Mouse (Mus musculus): ENCODE measurements around the gene Arl5b.

Gene Arl5b

GRCm38 (mm10) chr2:15096514-15097090 is 47.4 kb downstream of the Arl5b start:
- in situ Hi-C loops (cut with MboI; ENCODE audit: unreplicated experiment in 2 of 2), result loop anchor here (10.0 to 25.0 kb wide), 2 partner anchors 1216 to 1218 kb away; no protein-coding TSS in a partner anchor

GRCm38 (mm10) chr2:15104386-15104785 is 55.2 kb downstream of the Arl5b start:
- in situ Hi-C loops (cut with MboI; ENCODE audit: unreplicated experiment in 2 of 2), result no loop called here

GRCm38 (mm10) chr2:15111290-15111689 is 62.1 kb downstream of the Arl5b start:
- in situ Hi-C loops (cut with MboI; ENCODE audit: unreplicated experiment in 2 of 2), result no loop called here

GRCm38 (mm10) chr2:15111808-15112440 is 62.7 kb downstream of the Arl5b start:
- in situ Hi-C loops (cut with MboI; ENCODE audit: unreplicated experiment in 2 of 2), result no loop called here

- in situ Hi-C loops (cut with MboI; ENCODE audit: unreplicated experiment in 2 of 2), result no loop called here
Measured at GRCm38 (mm10) chr2:15112741-15113140, 63.5 kb downstream of the Arl5b start.

GRCm38 (mm10) chr2:15121217-15121680 is 72.1 kb downstream of the Arl5b start:
- in situ Hi-C loops (cut with MboI; ENCODE audit: unreplicated experiment in 2 of 2), result no loop called here

Data from v-Abl transformed pro-B cells (cell line).